Mouse (Mus musculus) telencephalon, adult 2 months (tissue): ENCODE measurements around the gene Gm11595.
"Not testable (repeated sequence)": the region's sequence is repeated elsewhere in the genome, so short reads cannot be mapped to it uniquely, and the experiment has no call there.

Experiments
- DNase-seq: peaks from one replicate; pipeline ENCODE4 v3.0.0-alpha.2; 2011; ENCODE audit warnings: low read depth, low spot score

Gene Gm11595

GRCm38 (mm10) chr11:99772813-99773212 lies at the start of gene Gm11595:
Gene Gm11595 (minus strand): TSS chr11:99772913.
- DNase-seq: not testable (repeated sequence)

GRCm38 (mm10) chr11:99815566-99815965 lies 42.9 kb upstream of the Gm11595 start, which contains the start of gene Gm11564:
Gene Gm11564 (minus strand): TSS chr11:99815666.
- DNase-seq: not testable (repeated sequence)

- DNase-seq: not testable (repeated sequence)
Measured at GRCm38 (mm10) chr11:99809792-99810191, 37.1 kb upstream of the Gm11595 start, which contains the start of gene Krtap4-13. Gene Krtap4-13 (minus strand): TSS chr11:99809892.

- DNase-seq: not testable (repeated sequence)
Measured at GRCm38 (mm10) chr11:99804346-99804745, 31.6 kb upstream of the Gm11595 start, which contains the start of gene Gm11554. Gene Gm11554 (minus strand): TSS chr11:99804446.

GRCm38 (mm10) chr11:99798832-99799231 lies 26.1 kb upstream of the Gm11595 start, which contains the start of gene Gm11569:
Gene Gm11569 (minus strand): TSS chr11:99798932.
- not testable (repeated sequence) for DNase-seq

- no peak for DNase-seq
Measured at GRCm38 (mm10) chr11:99793367-99793766, 20.7 kb upstream of the Gm11595 start, which contains the start of gene Gm11596. Gene Gm11596 (minus strand): TSS chr11:99793467.

- DNase-seq: not testable (repeated sequence)
Measured at GRCm38 (mm10) chr11:99784900-99785299, 12.2 kb upstream of the Gm11595 start, which contains the start of gene Krtap4-9. Gene Krtap4-9 (plus strand): TSS chr11:99785200.

GRCm38 (mm10) chr11:99780604-99781003 lies 7.9 kb upstream of the Gm11595 start, which contains the start of gene Krtap4-8:
Gene Krtap4-8 (minus strand): TSS chr11:99780704.
- DNase-seq: no peak

GRCm38 (mm10) chr11:99778401-99778800 lies 5.7 kb upstream of the Gm11595 start:
- DNase-seq: no peak

GRCm38 (mm10) chr11:99768410-99768809 lies 4.3 kb downstream of the Gm11595 start:
- DNase-seq: no peak

- DNase-seq: no peak
Measured at GRCm38 (mm10) chr11:99758877-99759276, 13.8 kb downstream of the Gm11595 start.

- no peak for DNase-seq
Measured at GRCm38 (mm10) chr11:99743985-99744384, 28.7 kb downstream of the Gm11595 start.

- no peak for DNase-seq
Measured at GRCm38 (mm10) chr11:99734190-99734589, 38.5 kb downstream of the Gm11595 start, which contains the start of gene Gm14180. Gene Gm14180 (minus strand): TSS chr11:99734290.

GRCm38 (mm10) chr11:99724061-99724460 lies 48.7 kb downstream of the Gm11595 start:
- DNase-seq: no peak
